Mouse (Mus musculus) E14TG2a.4 (cell line): ENCODE measurements at regions not wholly inside any gene's neighbourhood (a gene's known extent, or its start where the extent isn't known, plus 50 kb on each side); places are given as distances from the start of the nearest gene placed in this dataset.

Experiments used
- CTCF ChIP-seq: conservative IDR thresholded peaks from 2 replicates; pipeline ENCODE4 v1.5.1; 2014; ENCODE audit warnings: low read length
- NANOG ChIP-seq: IDR thresholded peaks from 2 replicates; pipeline ENCODE4 v1.6.1; 2014; ENCODE audit warnings: borderline replicate concordance, low read length, mixed read lengths
- POU5F1 ChIP-seq: IDR thresholded peaks from 2 replicates; pipeline ENCODE4 v1.6.1; 2014; ENCODE audit warnings: low read length, borderline replicate concordance

DNA sequence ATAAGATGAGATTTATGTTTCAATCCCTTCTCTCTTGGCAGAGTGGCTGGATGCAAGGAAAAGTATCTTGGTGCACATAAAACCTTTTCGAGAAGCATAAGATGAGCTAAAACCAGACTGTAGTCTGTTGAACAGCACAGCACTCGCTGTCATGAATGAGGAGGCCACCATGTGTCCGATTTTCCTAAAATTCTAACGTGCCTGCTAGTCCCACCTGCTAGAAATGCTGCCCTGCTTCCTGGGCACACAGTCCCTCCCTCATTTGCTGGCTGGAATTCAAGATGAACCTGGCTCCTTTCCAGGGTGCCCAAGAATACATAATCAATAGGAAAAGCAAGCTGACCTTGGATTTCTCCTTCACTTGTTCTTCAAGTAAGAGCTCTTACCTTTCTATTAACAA lies 501.4 kb upstream of the Map3k7 start:
- no peak for TF ChIP-seq CTCF
- no peak for TF ChIP-seq NANOG
- no peak for TF ChIP-seq POU5F1
